Mouse (Mus musculus) cerebellum, adult 2 months (tissue): ENCODE data around the gene Pxdc1.

Source experiments
- CTCF ChIP-seq: fragments of 200-500 bp; IDR thresholded peaks from 2 replicates; pipeline ENCODE4 v1.5.1; 2011; ENCODE audit warnings: low read depth, mild to moderate bottlenecking, control low read depth, low read length, moderate library complexity, borderline replicate concordance; ENCODE audit not compliant: insufficient read depth
- POLR2A ChIP-seq: fragments of 200-500 bp; IDR thresholded peaks from 2 replicates; pipeline ENCODE4 v1.6.1; 2011; ENCODE audit warnings: low read length, control low read depth, borderline replicate concordance; ENCODE audit not compliant: insufficient read depth

GRCm38 (mm10) chr13:34630319-34630718 lies 23.0 kb downstream of the Pxdc1 start:
- no peak for TF ChIP-seq CTCF
- no peak for TF ChIP-seq POLR2A
